In genomic region chr14:119347236-119347635, GRCm38 (mm10) we compare ENCODE assay signal across 27 mouse cellular contexts.
DNase-seq lines count a peak whose midpoint lies in the region; ATAC-seq and TF ChIP-seq lines count a peak whose summit lies in the region.
"Had no signal": no experiment of that assay in that cellular context is flagged by ENCODE, and none has a peak within 500 bp of the region (broad histone marks: within the 10 kb centered on the region; RNA-seq: fewer than 3 reads in every experiment).

No protein-coding gene starts in this region.

- ATAC-seq in frontal cortex, adult (ENCODE audit: low TSS enrichment), result peak; percentile 90
- no peak for ATAC-seq in midbrain, embryonic 16.5 days
- ATAC-seq in midbrain, embryonic 14.5 days (ENCODE audit: low FRiP score, low TSS enrichment), result no peak
- no peak for ATAC-seq in limb, embryonic 13.5 days (ENCODE audit: low FRiP score, low read depth)
- no peak for ATAC-seq in lung, postnatal 0 days
- ATAC-seq: forebrain, embryonic 14.5 days; inflammation-experienced regulatory T-cells, adult 6 months had no signal

- H3K4me3 ChIP-seq in midbrain, embryonic 16.5 days (ENCODE audit: low read depth, low read length), result no peak overlapping the region
- H3K4me3 ChIP-seq in midbrain, embryonic 14.5 days (replicated peaks; ENCODE audit: low read depth, low read length), result no peak overlapping the region
- H3K4me3 ChIP-seq in limb, embryonic 13.5 days, result peak overlapping the region; percentile 18
- H3K4me3 ChIP-seq in lung, postnatal 0 days (ENCODE audit: low read depth, low read length), result no peak overlapping the region
- H3K4me3 ChIP-seq: embryonic facial prominence, embryonic 15.5 days; heart, embryonic 13.5 days; hindbrain, embryonic 12.5 days; lung, embryonic 15.5 days; neural tube, embryonic 12.5 days; stomach, embryonic 15.5 days had no signal

- no peaks in the 10 kb centered on the region for H3K9me3 ChIP-seq in midbrain, embryonic 16.5 days (replicated peaks; ENCODE audit: control insufficient read depth, low read length, poor library complexity, severe bottlenecking)
- no peaks in the 10 kb centered on the region for H3K9me3 ChIP-seq in midbrain, embryonic 14.5 days (ENCODE audit: control insufficient read depth, low read length)
- no peaks in the 10 kb centered on the region for H3K9me3 ChIP-seq in limb, embryonic 13.5 days
- H3K9me3 ChIP-seq in lung, postnatal 0 days (ENCODE audit: low read length), result no peaks in the 10 kb centered on the region
- H3K9me3 ChIP-seq: embryonic facial prominence, embryonic 15.5 days; heart, embryonic 13.5 days; hindbrain, embryonic 12.5 days; lung, embryonic 15.5 days; neural tube, embryonic 12.5 days; stomach, embryonic 15.5 days had no signal

- H3K27ac ChIP-seq in midbrain, embryonic 16.5 days (ENCODE audit: low read length), result no peak overlapping the region
- H3K27ac ChIP-seq in midbrain, embryonic 14.5 days (replicated peaks; ENCODE audit: low read depth, low read length), result no peak overlapping the region
- no peak overlapping the region for H3K27ac ChIP-seq in limb, embryonic 13.5 days
- no peak overlapping the region for H3K27ac ChIP-seq in lung, postnatal 0 days (ENCODE audit: low read length)
- H3K27ac ChIP-seq: embryonic facial prominence, embryonic 15.5 days; heart, embryonic 13.5 days; hindbrain, embryonic 12.5 days; kidney, postnatal 0 days; liver, embryonic 14.5 days; lung, embryonic 15.5 days; neural tube, embryonic 12.5 days; stomach, embryonic 15.5 days had no signal

- no peaks in the 10 kb centered on the region for H3K27me3 ChIP-seq in midbrain, embryonic 16.5 days (ENCODE audit: control insufficient read depth, insufficient read depth, low read depth, low read length)
- H3K27me3 ChIP-seq in midbrain, embryonic 14.5 days (ENCODE audit: control insufficient read depth, insufficient read depth, low read length), result no peaks in the 10 kb centered on the region
- H3K27me3 ChIP-seq in limb, embryonic 13.5 days, result no peaks in the 10 kb centered on the region
- no peaks in the 10 kb centered on the region for H3K27me3 ChIP-seq in lung, postnatal 0 days (replicated peaks; ENCODE audit: insufficient read depth, low read length)
- H3K27me3 ChIP-seq: embryonic facial prominence, embryonic 15.5 days; heart, embryonic 13.5 days; hindbrain, embryonic 12.5 days; lung, embryonic 15.5 days; neural tube, embryonic 12.5 days; stomach, embryonic 15.5 days had no signal

- no peak overlapping the region for H3K9ac ChIP-seq in midbrain, embryonic 16.5 days (ENCODE audit: low read depth, low read length)
- H3K9ac ChIP-seq in midbrain, embryonic 14.5 days (replicated peaks; ENCODE audit: low read length), result no peak overlapping the region
- no peak overlapping the region for H3K9ac ChIP-seq in limb, embryonic 13.5 days
- no peak overlapping the region for H3K9ac ChIP-seq in lung, postnatal 0 days (replicated peaks; ENCODE audit: low read depth)
- H3K9ac ChIP-seq: embryonic facial prominence, embryonic 15.5 days; heart, embryonic 13.5 days; hindbrain, embryonic 12.5 days; liver, embryonic 14.5 days; lung, embryonic 15.5 days; neural tube, embryonic 12.5 days; stomach, embryonic 15.5 days had no signal

- TF ChIP-seq CTCF in lung, postnatal 0 days (IDR thresholded peaks at IDR 0.05), result no peak

- no peak for TF ChIP-seq EP300 in lung, postnatal 0 days (IDR thresholded peaks at IDR 0.05)

- H3K36me3 ChIP-seq in midbrain, embryonic 16.5 days (ENCODE audit: control insufficient read depth, insufficient read depth, low read length), result no peaks in the 10 kb centered on the region
- H3K36me3 ChIP-seq in midbrain, embryonic 14.5 days (ENCODE audit: control insufficient read depth, insufficient read depth, low read length), result no peaks in the 10 kb centered on the region
- H3K36me3 ChIP-seq in limb, embryonic 13.5 days, result no peaks in the 10 kb centered on the region
- no peaks in the 10 kb centered on the region for H3K36me3 ChIP-seq in lung, postnatal 0 days (ENCODE audit: insufficient read depth, low read length)
- H3K36me3 ChIP-seq: embryonic facial prominence, embryonic 15.5 days; heart, embryonic 13.5 days; hindbrain, embryonic 12.5 days; lung, embryonic 15.5 days; neural tube, embryonic 12.5 days; stomach, embryonic 15.5 days had no signal

- no peaks in the 10 kb centered on the region for H3K4me1 ChIP-seq in midbrain, embryonic 16.5 days (ENCODE audit: control insufficient read depth, insufficient read depth, low read length)
- H3K4me1 ChIP-seq in midbrain, embryonic 14.5 days (ENCODE audit: control insufficient read depth, insufficient read depth, low read length), result no peaks in the 10 kb centered on the region
- H3K4me1 ChIP-seq in limb, embryonic 13.5 days, result 0 out of 2 replicates have a peak, but pooled peaks cover 7% of the 10 kb centered on the region
- no peaks in the 10 kb centered on the region for H3K4me1 ChIP-seq in lung, postnatal 0 days (ENCODE audit: insufficient read depth, low read depth, low read length)
- H3K4me1 ChIP-seq: embryonic facial prominence, embryonic 15.5 days; heart, embryonic 13.5 days; hindbrain, embryonic 12.5 days; lung, embryonic 15.5 days; neural tube, embryonic 12.5 days; stomach, embryonic 15.5 days had no signal

- peak overlapping the region; percentile 16; the same call in 1 of the 2 replicates for H3K4me2 ChIP-seq in midbrain, embryonic 16.5 days (ENCODE audit: low read length)
- no peak overlapping the region; the same call in 1 of the 2 replicates for H3K4me2 ChIP-seq in midbrain, embryonic 14.5 days (ENCODE audit: low read length)
- H3K4me2 ChIP-seq in limb, embryonic 13.5 days (replicated peaks), result peak overlapping the region; percentile 51
- H3K4me2 ChIP-seq in lung, postnatal 0 days (replicated peaks; ENCODE audit: low read depth, low read length), result no peak overlapping the region
- H3K4me2 ChIP-seq: embryonic facial prominence, embryonic 15.5 days; heart, embryonic 13.5 days; hindbrain, embryonic 12.5 days; lung, embryonic 15.5 days; neural tube, embryonic 12.5 days; stomach, embryonic 15.5 days had no signal

- 64% methylated on average over 11 of the region's 11 CpGs for WGBS in midbrain, embryonic 16.5 days
- 72% methylated on average over 11 of the region's 11 CpGs for WGBS in midbrain, embryonic 14.5 days
- 45% methylated on average over 11 of the region's 11 CpGs for WGBS in limb, embryonic 13.5 days
- 85% methylated on average over 11 of the region's 11 CpGs for WGBS in lung, postnatal 0 days

- DNase-seq in frontal cortex, postnatal 25 days (ENCODE audit: low spot score in 2 of 2), result no peak
- no peak for DNase-seq in midbrain, embryonic 14.5 days
- peak; percentile 50 for DNase-seq in brain, adult 2 months (ENCODE audit: low read depth, low spot score)
- DNase-seq in T-cell, adult 2 months (ENCODE audit: low spot score), result no peak
- no peak for DNase-seq in lung, postnatal 0 days (ENCODE audit: low spot score)
- DNase-seq: adrenal gland, postnatal 14 days; cerebellum, adult 9-11 months; gastrocnemius, postnatal 25 days; heart, adult 18-20 months; heart, postnatal 14 days; kidney, adult 18-20 months; lung, postnatal 4 days; thymus, adult 18-20 months; thymus, postnatal 36 days had no signal

Comparison
In these comparisons a context has a peak if more than half of its experiments do, and no peak if none do; other contexts are left out.
1. H3K4me2 ChIP-seq: peak in midbrain, embryonic 16.5 days (single experiment) and limb, embryonic 13.5 days (single experiment); none in midbrain, embryonic 14.5 days (single experiment) and lung, postnatal 0 days (single experiment).